Mouse (Mus musculus) cortical plate, adult 2 months (tissue): Measurements from ENCODE around the gene Olfr202.
"Not testable (repeated sequence)": the region's sequence is repeated elsewhere in the genome, so short reads cannot be mapped to it uniquely, and the experiment has no call there.

ENCODE experiments used
- CTCF ChIP-seq: fragments of 200-500 bp; IDR thresholded peaks from 2 replicates; pipeline ENCODE4 v1.5.1; 2011; ENCODE audit warnings: mild to moderate bottlenecking, control low read depth, low read length; ENCODE audit not compliant: insufficient read depth; ENCODE audit errors: extremely low read depth
- POLR2A ChIP-seq: fragments of 200-500 bp; IDR thresholded peaks from 2 replicates; pipeline ENCODE4 v1.6.1; 2011; ENCODE audit warnings: mild to moderate bottlenecking, low read length, control low read depth; ENCODE audit not compliant: insufficient read depth; ENCODE audit errors: extremely low read depth

DNA sequence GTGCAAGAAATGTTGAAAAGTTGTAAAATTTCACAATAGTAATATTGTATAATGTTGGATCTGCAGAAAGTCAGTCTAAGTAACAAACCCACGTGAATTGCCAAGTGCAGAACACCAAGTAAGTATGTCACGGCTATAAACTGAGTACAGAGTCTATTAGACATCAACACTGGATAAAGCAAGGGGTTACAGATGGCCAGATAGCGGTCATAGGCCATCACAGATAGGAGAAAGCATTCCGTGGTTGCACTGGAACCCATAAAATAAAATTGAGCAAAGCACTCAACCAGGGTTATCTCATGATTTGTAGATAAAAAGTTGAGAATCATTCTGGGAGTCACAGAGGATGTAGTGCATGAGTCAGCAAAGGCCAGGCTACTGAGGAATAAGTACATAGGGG lies 17.5 kb downstream of the Olfr202 start:
- not testable (repeated sequence) for TF ChIP-seq CTCF, POLR2A
